Mouse (Mus musculus) adrenal gland, postnatal 14 days (tissue): ENCODE results near the gene Uap1. TPM values are rescaled to one million over a fixed set of nuclear protein-coding genes. Genes with fewer than 3 reads are reported as not detected.

ENCODE experiments used
- DNase-seq: peaks from one replicate; pipeline ENCODE4 v3.0.0; 2021; ENCODE audit warnings: mixed read lengths
- total RNA-seq: library from RNA; stranded (reverse); gene quantifications from 2 replicates; pipeline ENCODE4 v1.2.3, GENCODE M21; 2021

Gene Uap1
- total RNA-seq, 1 experiment from 2014 or later, result 67.1 TPM

- DNase-seq, result no peak
Measured at GRCm38 (mm10) chr1:170167781-170168180, 7.0 kb downstream of the Uap1 start.

- DNase-seq, result no peak
Measured at GRCm38 (mm10) chr1:170164913-170165312, 9.8 kb downstream of the Uap1 start.

GRCm38 (mm10) chr1:170164053-170164614 is 10.6 kb downstream of the Uap1 start:
- DNase-seq, result no peak

- DNase-seq, result no peak
Measured at GRCm38 (mm10) chr1:170163398-170163943, 11.3 kb downstream of the Uap1 start.

- peak; percentile 65 for DNase-seq
Measured at GRCm38 (mm10) chr1:170161852-170162251, 12.9 kb downstream of the Uap1 start.

GRCm38 (mm10) chr1:170160397-170160938 is 14.3 kb downstream of the Uap1 start:
- DNase-seq, result no peak

GRCm38 (mm10) chr1:170159707-170160106 is 15.1 kb downstream of the Uap1 start:
- DNase-seq, result no peak

- DNase-seq, result no peak
Measured at GRCm38 (mm10) chr1:170155761-170156160, 19.0 kb downstream of the Uap1 start.

GRCm38 (mm10) chr1:170155298-170155697 is 19.5 kb downstream of the Uap1 start:
- DNase-seq, result no peak

GRCm38 (mm10) chr1:170153986-170154385 is 20.8 kb downstream of the Uap1 start:
- no peak for DNase-seq

- DNase-seq, result no peak
Measured at GRCm38 (mm10) chr1:170152552-170152951, 22.2 kb downstream of the Uap1 start.

- no peak for DNase-seq
Measured at GRCm38 (mm10) chr1:170150870-170151269, 23.9 kb downstream of the Uap1 start.

GRCm38 (mm10) chr1:170149756-170150155 is 25.0 kb downstream of the Uap1 start:
- no peak for DNase-seq

- DNase-seq, result no peak
Measured at GRCm38 (mm10) chr1:170148536-170148935, 26.2 kb downstream of the Uap1 start.

- DNase-seq, result peak; percentile 49
Measured at GRCm38 (mm10) chr1:170147651-170148448, 26.9 kb downstream of the Uap1 start.

GRCm38 (mm10) chr1:170145606-170146005 is 29.2 kb downstream of the Uap1 start:
- no peak for DNase-seq

- no peak for DNase-seq
Measured at GRCm38 (mm10) chr1:170142256-170142871, 32.4 kb downstream of the Uap1 start.

- no peak for DNase-seq
Measured at GRCm38 (mm10) chr1:170141626-170142025, 33.1 kb downstream of the Uap1 start.

- peak; percentile 85 for DNase-seq
Measured at GRCm38 (mm10) chr1:170136351-170137009, 38.3 kb downstream of the Uap1 start.

- DNase-seq, result no peak
Measured at GRCm38 (mm10) chr1:170134264-170134663, 40.5 kb downstream of the Uap1 start.

- no peak for DNase-seq
Measured at GRCm38 (mm10) chr1:170130962-170131361, 43.8 kb downstream of the Uap1 start.

- DNase-seq, result no peak
Measured at GRCm38 (mm10) chr1:170124644-170125043, 50.1 kb downstream of the Uap1 start.
